Mouse (Mus musculus) heart, postnatal 36 days (tissue): ENCODE results near the gene Bzw2. TPM values are rescaled to one million over a fixed set of nuclear protein-coding genes. Genes with fewer than 3 reads are reported as not detected.

Source experiments
- DNase-seq, 2 experiments: peaks; one replicate each; pipeline ENCODE4 v3.0.0; 2021 to 2022
- intact Hi-C: fragments of 180-260 bp; cut with DNase I; formaldehyde crosslinking; loops from one replicate; pipeline ENCODE4 v1.15.1; 2025
- total RNA-seq, 2 experiments: library from RNA; stranded (reverse); gene quantifications; 2 replicates each; pipeline ENCODE4 v1.2.3; 2021

Gene Bzw2
- total RNA-seq, 2 experiments from 2014 or later = 170 to 180 TPM

GRCm38 (mm10) chr12:36137192-36137591, 20.7 kb downstream of the Bzw2 start:
- DNase-seq = no peak
- intact Hi-C loops = no loop called here

GRCm38 (mm10) chr12:36136285-36136684, 21.6 kb downstream of the Bzw2 start:
- intact Hi-C loops = no loop called here

GRCm38 (mm10) chr12:36135409-36135808, 22.5 kb downstream of the Bzw2 start:
- DNase-seq = no peak
- intact Hi-C loops = no loop called here

More at GRCm38 (mm10) chr12:36136285-36136684, 21.6 kb downstream of the Bzw2 start:
- DNase-seq = no peak

GRCm38 (mm10) chr12:36134111-36134510, 23.8 kb downstream of the Bzw2 start:
- intact Hi-C loops = no loop called here

GRCm38 (mm10) chr12:36133547-36133946, 24.3 kb downstream of the Bzw2 start:
- intact Hi-C loops = no loop called here
- no peak for DNase-seq

More at GRCm38 (mm10) chr12:36134111-36134510, 23.8 kb downstream of the Bzw2 start:
- no peak for DNase-seq

- no peak for DNase-seq
- intact Hi-C loops = no loop called here
Observed at GRCm38 (mm10) chr12:36132668-36133067, 25.2 kb downstream of the Bzw2 start.

GRCm38 (mm10) chr12:36132254-36132653, 25.6 kb downstream of the Bzw2 start:
- DNase-seq = no peak
- intact Hi-C loops = no loop called here

- DNase-seq = no peak
- intact Hi-C loops = no loop called here
Observed at GRCm38 (mm10) chr12:36129826-36130225, 28.1 kb downstream of the Bzw2 start.

GRCm38 (mm10) chr12:36126049-36126448, 31.8 kb downstream of the Bzw2 start:
- intact Hi-C loops = no loop called here

GRCm38 (mm10) chr12:36119244-36119643, 38.6 kb downstream of the Bzw2 start:
- DNase-seq = no peak
- intact Hi-C loops = no loop called here

More at GRCm38 (mm10) chr12:36126049-36126448, 31.8 kb downstream of the Bzw2 start:
- DNase-seq = no peak

- intact Hi-C loops = no loop called here
- no peak for DNase-seq
Observed at GRCm38 (mm10) chr12:36117161-36117560, 40.7 kb downstream of the Bzw2 start.

- DNase-seq = no peak
- intact Hi-C loops = no loop called here
Observed at GRCm38 (mm10) chr12:36112081-36112480, 45.8 kb downstream of the Bzw2 start.

GRCm38 (mm10) chr12:36111110-36111509, 46.8 kb downstream of the Bzw2 start:
- DNase-seq = no peak
- intact Hi-C loops = no loop called here

- intact Hi-C loops = no loop called here
Observed at GRCm38 (mm10) chr12:36110457-36110856, 47.4 kb downstream of the Bzw2 start.

GRCm38 (mm10) chr12:36108442-36108841, 49.4 kb downstream of the Bzw2 start:
- DNase-seq = no peak
- intact Hi-C loops = loop anchor here (1.0 kb wide), 1 partner anchor 213 kb away; no protein-coding TSS in a partner anchor

More at GRCm38 (mm10) chr12:36110457-36110856, 47.4 kb downstream of the Bzw2 start:
- DNase-seq = no peak

GRCm38 (mm10) chr12:36103592-36103910, 54.3 kb downstream of the Bzw2 start:
- intact Hi-C loops = no loop called here
- no peak for DNase-seq

- no peak for DNase-seq
- intact Hi-C loops = no loop called here
Observed at GRCm38 (mm10) chr12:36102733-36103591, 54.9 kb downstream of the Bzw2 start.

GRCm38 (mm10) chr12:36095371-36095880, 62.5 kb downstream of the Bzw2 start:
- no peak for DNase-seq
- intact Hi-C loops = no loop called here

- no peak for DNase-seq
- intact Hi-C loops = no loop called here
Observed at GRCm38 (mm10) chr12:36093081-36093670, 64.7 kb downstream of the Bzw2 start.

GRCm38 (mm10) chr12:36091964-36092363, 65.9 kb downstream of the Bzw2 start:
- intact Hi-C loops = no loop called here
- no peak for DNase-seq

- no peak for DNase-seq
- intact Hi-C loops = no loop called here
Observed at GRCm38 (mm10) chr12:36089221-36089620, 68.7 kb downstream of the Bzw2 start.

- DNase-seq = no peak
- intact Hi-C loops = no loop called here
Observed at GRCm38 (mm10) chr12:36088804-36089203, 69.1 kb downstream of the Bzw2 start.
